Mouse (Mus musculus) C2C12 (cell line): ENCODE data around the gene Exph5.

Experiments
- CEBPB ChIP-seq: IDR thresholded peaks from one replicate; pipeline ENCODE4 v1.6.1; 2011; ENCODE audit warnings: low read depth, mild to moderate bottlenecking, control low read depth, moderate library complexity
- CTCF ChIP-seq: IDR thresholded peaks from one replicate; pipeline ENCODE4 v1.5.1; 2011; ENCODE audit not compliant: control insufficient read depth, insufficient read depth, insufficient read length
- FOSL1 ChIP-seq: IDR thresholded peaks from one replicate; pipeline ENCODE4 v1.8.0; 2011; ENCODE audit warnings: mild to moderate bottlenecking, low read length; ENCODE audit not compliant: poor library complexity, insufficient read depth, severe bottlenecking
- MAX ChIP-seq: IDR thresholded peaks from one replicate; pipeline ENCODE4 v1.6.1; 2011; ENCODE audit warnings: mild to moderate bottlenecking, control low read depth
- MYOD1 ChIP-seq: IDR thresholded peaks from one replicate; pipeline ENCODE4 v1.6.1; 2011; ENCODE audit warnings: low read depth; ENCODE audit not compliant: control insufficient read depth, insufficient read length
- MYOG ChIP-seq: IDR thresholded peaks from one replicate; pipeline ENCODE4 v1.6.1; 2011; ENCODE audit not compliant: control insufficient read depth, insufficient read length; ENCODE audit errors: extremely low read depth
- USF1 ChIP-seq: IDR thresholded peaks from one replicate; pipeline ENCODE4 v1.6.1; 2011; ENCODE audit warnings: low read depth, mild to moderate bottlenecking, control low read depth, moderate library complexity

GRCm38 (mm10) chr9:53377597-53377996 is 76.1 kb downstream of the Exph5 start:
- TF ChIP-seq CTCF (no peak), MYOG (no peak), USF1 (no peak), MAX (no peak), FOSL1 (no peak), CEBPB (no peak), MYOD1 (no peak)
